Mouse (Mus musculus) left cerebral cortex, postnatal 25 days (tissue): Measurements from ENCODE around the gene Zdhhc14. TPM values are rescaled to one million over a fixed set of nuclear protein-coding genes. Genes with fewer than 3 reads are reported as not detected.

ENCODE experiments used
- DNase-seq, 2 experiments: peaks; one replicate each; pipeline ENCODE4 v3.0.0; 2022; ENCODE audit warnings: low spot score in 2 of 2, mixed read lengths in 1 of 2
- intact Hi-C: fragments of 180-260 bp; cut with DNase I; formaldehyde crosslinking; loops from one replicate; pipeline ENCODE4 v1.15.1; 2025
- total RNA-seq, 2 experiments: library from RNA; stranded (reverse); gene quantifications; 2 replicates each; pipeline ENCODE4 v1.2.3; 2021

The Zdhhc14 gene
- total RNA-seq, 2 experiments from 2014 or later, result 51.3 to 53.2 TPM

GRCm38 (mm10) chr17:5795369-5795768, 303.0 kb downstream of the Zdhhc14 start:
- DNase-seq, result no peak
- intact Hi-C loops, result loop anchor here (5.0 kb wide), 1 partner anchor 227 kb away; no protein-coding TSS in a partner anchor

GRCm38 (mm10) chr17:5795878-5796277, 303.5 kb downstream of the Zdhhc14 start:
- intact Hi-C loops, result loop anchor here (1.0 to 5.0 kb wide), 3 partner anchors 94 to 226 kb away; no protein-coding TSS in a partner anchor
- DNase-seq, result peak; percentile 81 to 91

- DNase-seq, result no peak
- intact Hi-C loops, result loop anchor here (5.0 kb wide), 1 partner anchor 225 kb away; no protein-coding TSS in a partner anchor
Measured at GRCm38 (mm10) chr17:5797124-5797760, 304.9 kb downstream of the Zdhhc14 start.

- no peak for DNase-seq
- intact Hi-C loops, result loop anchor here (5.0 kb wide), 1 partner anchor 224 kb away; no protein-coding TSS in a partner anchor
Measured at GRCm38 (mm10) chr17:5798221-5798801, 306.0 kb downstream of the Zdhhc14 start.

GRCm38 (mm10) chr17:5798900-5799299, 306.5 kb downstream of the Zdhhc14 start:
- DNase-seq, result no peak
- intact Hi-C loops, result loop anchor here (5.0 kb wide), 1 partner anchor 223 kb away; no protein-coding TSS in a partner anchor

- intact Hi-C loops, result loop anchor here (5.0 kb wide), 1 partner anchor 223 kb away; no protein-coding TSS in a partner anchor
- no peak for DNase-seq
Measured at GRCm38 (mm10) chr17:5799396-5800021, 307.2 kb downstream of the Zdhhc14 start.

- no peak for DNase-seq
Measured at GRCm38 (mm10) chr17:5800254-5800653, 307.9 kb downstream of the Zdhhc14 start.

GRCm38 (mm10) chr17:5800824-5801560, 308.6 kb downstream of the Zdhhc14 start:
- no peak for DNase-seq
- intact Hi-C loops, result no loop called here

More at GRCm38 (mm10) chr17:5800254-5800653, 307.9 kb downstream of the Zdhhc14 start:
- intact Hi-C loops, result no loop called here

GRCm38 (mm10) chr17:5801761-5802655, 309.7 kb downstream of the Zdhhc14 start:
- intact Hi-C loops, result no loop called here
- DNase-seq, result no peak

GRCm38 (mm10) chr17:5802656-5802955, 310.2 kb downstream of the Zdhhc14 start:
- DNase-seq, result no peak
- intact Hi-C loops, result no loop called here

Other genes with a start within 250 kb of the Zdhhc14 start
- gene Ldhal6b, start 73.8 kb upstream of the Zdhhc14 start, total RNA-seq, result 1 to 10 TPM; 1.1 to 1.2 TPM
- gene Tmem242, start 52.3 kb upstream of the Zdhhc14 start, total RNA-seq, result 10 to 100 TPM; 84.3 to 92.8 TPM